16 mouse cellular contexts compared by ENCODE assay signal in the genomic region with DNA sequence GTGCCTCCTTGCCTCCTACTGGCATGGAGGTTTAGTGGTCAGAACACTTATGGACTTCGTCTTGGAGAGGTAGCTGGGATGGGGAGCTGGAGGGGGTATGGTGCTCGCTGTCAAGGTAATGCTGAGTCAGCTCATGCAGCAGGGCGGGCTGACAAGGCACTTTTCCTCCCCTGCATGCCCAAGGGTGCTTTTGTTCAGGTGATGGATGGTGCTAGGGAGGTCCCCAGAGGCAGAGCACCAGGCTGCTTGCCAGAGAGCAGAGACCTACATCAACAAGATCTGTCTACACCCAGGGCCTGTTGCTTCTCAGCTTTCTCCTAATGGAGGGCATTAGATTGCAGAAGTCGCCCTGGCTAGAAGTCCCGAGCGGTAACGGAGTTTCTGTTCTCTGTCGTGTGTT.
DNase-seq lines count a peak whose midpoint lies in the region; ATAC-seq and TF ChIP-seq lines count a peak whose summit lies in the region.
"Had no signal": no experiment of that assay in that cellular context is flagged by ENCODE, and none has a peak within 500 bp of the region (broad histone marks: within the 10 kb centered on the region; RNA-seq: fewer than 3 reads in every experiment).

No protein-coding gene starts in this region.

- DNase-seq in gastrocnemius, adult 18-20 months (ENCODE audit: low spot score) = peak; percentile 33
- no peak for DNase-seq in gastrocnemius, postnatal 10 days
- DNase-seq in midbrain, postnatal 0 days (ENCODE audit: low spot score) = peak; percentile 35
- no peak for DNase-seq in hindbrain, embryonic 14.5 days (ENCODE audit: low spot score)
- no peak for DNase-seq in heart, postnatal 10 days
- no peak for DNase-seq in liver
- DNase-seq: cerebellum, adult 11-12 months; cerebellum, postnatal 25 days; gastrocnemius, postnatal 25 days; lung, postnatal 10 days; right cerebral cortex, adult 18-20 months; spleen, adult 18-20 months had no signal

- H3K27me3 ChIP-seq in midbrain, postnatal 0 days (ENCODE audit: insufficient read depth, low read length) = no peaks in the 10 kb centered on the region
- H3K27me3 ChIP-seq in midbrain, embryonic 13.5 days = no peaks in the 10 kb centered on the region
- H3K27me3 ChIP-seq in hindbrain, embryonic 14.5 days (ENCODE audit: control insufficient read depth, insufficient read depth, low read length) = no peaks in the 10 kb centered on the region
- no peaks in the 10 kb centered on the region for H3K27me3 ChIP-seq in neural tube, embryonic 14.5 days (ENCODE audit: control insufficient read depth, insufficient read depth, low read length)

- peak overlapping the region; percentile 18; the same call in 1 of the 2 replicates for H3K27ac ChIP-seq in midbrain, postnatal 0 days (ENCODE audit: low read depth, low read length)
- H3K27ac ChIP-seq in midbrain, embryonic 13.5 days = no peak overlapping the region
- no peak overlapping the region for H3K27ac ChIP-seq in hindbrain, embryonic 14.5 days
- H3K27ac ChIP-seq in neural tube, embryonic 14.5 days (ENCODE audit: low read depth, low read length) = no peak overlapping the region
- H3K27ac ChIP-seq: left cerebral cortex, adult 2 months had no signal

- no peak for TF ChIP-seq CTCF in midbrain, postnatal 0 days (IDR thresholded peaks at IDR 0.05)

- no peak overlapping the region for H3K4me3 ChIP-seq in midbrain, postnatal 0 days (ENCODE audit: low read depth, low read length)
- H3K4me3 ChIP-seq in midbrain, embryonic 13.5 days (replicated peaks) = no peak overlapping the region
- H3K4me3 ChIP-seq in hindbrain, embryonic 14.5 days (replicated peaks; ENCODE audit: low read length) = no peak overlapping the region
- no peak overlapping the region for H3K4me3 ChIP-seq in neural tube, embryonic 14.5 days (ENCODE audit: low read depth, low read length)
- H3K4me3 ChIP-seq: left cerebral cortex, adult 2 months had no signal

- no peak for ATAC-seq in midbrain, postnatal 0 days (ENCODE audit: low FRiP score)
- no peak for ATAC-seq in midbrain, embryonic 13.5 days
- ATAC-seq in hindbrain, embryonic 14.5 days (ENCODE audit: low FRiP score) = 0 out of 2 replicates have a peak, but pooled peaks have one; percentile 41
- ATAC-seq in neural tube, embryonic 14.5 days (ENCODE audit: low read depth) = peak; percentile 55; the same call in 1 of the 2 replicates
- ATAC-seq: inflammation-experienced regulatory T-cells, adult 6 months had no signal

- WGBS in midbrain, postnatal 0 days = 75% methylated on average over 8 of the region's 8 CpGs
- WGBS in midbrain, embryonic 13.5 days = 88% methylated on average over 8 of the region's 8 CpGs
- WGBS in hindbrain, embryonic 14.5 days = 68% methylated on average over 8 of the region's 8 CpGs
- WGBS in neural tube, embryonic 14.5 days = 59% methylated on average over 8 of the region's 8 CpGs

- no peaks in the 10 kb centered on the region for H3K9me3 ChIP-seq in midbrain, postnatal 0 days (ENCODE audit: low read length)
- no peaks in the 10 kb centered on the region for H3K9me3 ChIP-seq in midbrain, embryonic 13.5 days
- H3K9me3 ChIP-seq in hindbrain, embryonic 14.5 days (ENCODE audit: control insufficient read depth, low read length) = no peaks in the 10 kb centered on the region
- H3K9me3 ChIP-seq in neural tube, embryonic 14.5 days (ENCODE audit: control insufficient read depth, low read length) = no peaks in the 10 kb centered on the region

- H3K4me1 ChIP-seq in midbrain, postnatal 0 days (ENCODE audit: insufficient read depth, low read length) = 0 out of 2 replicates have a peak, but pooled peaks cover 3% of the 10 kb centered on the region
- H3K4me1 ChIP-seq in midbrain, embryonic 13.5 days (replicated peaks) = peaks cover 7% of the 10 kb centered on the region; the same call in 1 of the 2 replicates
- H3K4me1 ChIP-seq in hindbrain, embryonic 14.5 days (replicated peaks; ENCODE audit: control insufficient read depth, insufficient read depth, low read length) = peaks cover 4% of the 10 kb centered on the region; the same call in 1 of the 2 replicates
- 0 out of 2 replicates have a peak, but pooled peaks cover 2% of the 10 kb centered on the region for H3K4me1 ChIP-seq in neural tube, embryonic 14.5 days (ENCODE audit: control insufficient read depth, insufficient read depth, low read length)

- H3K4me2 ChIP-seq in midbrain, postnatal 0 days (ENCODE audit: low read depth, low read length, poor library complexity, severe bottlenecking) = no peak overlapping the region
- H3K4me2 ChIP-seq in midbrain, embryonic 13.5 days (replicated peaks) = no peak overlapping the region
- H3K4me2 ChIP-seq in hindbrain, embryonic 14.5 days (replicated peaks) = no peak overlapping the region
- H3K4me2 ChIP-seq in neural tube, embryonic 14.5 days (ENCODE audit: low read depth, low read length) = no peak overlapping the region

- intact Hi-C loops in heart, postnatal 10 days (cut with DNase I) = no loop called here

- H3K36me3 ChIP-seq in midbrain, postnatal 0 days (ENCODE audit: insufficient read depth, low read length) = no peaks in the 10 kb centered on the region
- no peaks in the 10 kb centered on the region for H3K36me3 ChIP-seq in midbrain, embryonic 13.5 days
- no peaks in the 10 kb centered on the region for H3K36me3 ChIP-seq in hindbrain, embryonic 14.5 days (replicated peaks; ENCODE audit: control insufficient read depth, insufficient read depth)
- no peaks in the 10 kb centered on the region for H3K36me3 ChIP-seq in neural tube, embryonic 14.5 days (ENCODE audit: control insufficient read depth, insufficient read depth, low read length)

- no peak overlapping the region for H3K9ac ChIP-seq in midbrain, postnatal 0 days (replicated peaks; ENCODE audit: low read length, poor library complexity, severe bottlenecking)
- no peak overlapping the region for H3K9ac ChIP-seq in midbrain, embryonic 13.5 days (replicated peaks)
- H3K9ac ChIP-seq in hindbrain, embryonic 14.5 days = no peak overlapping the region
- H3K9ac ChIP-seq in neural tube, embryonic 14.5 days (replicated peaks; ENCODE audit: low read depth, low read length) = no peak overlapping the region

Comparison
In these comparisons a context has a peak if more than half of its experiments do, and no peak if none do; other contexts are left out.
1. DNase-seq: peak in gastrocnemius, adult 18-20 months (single experiment) and midbrain, postnatal 0 days (single experiment); none in gastrocnemius, postnatal 10 days (single experiment), hindbrain, embryonic 14.5 days (single experiment), heart, postnatal 10 days (0 of 2) and liver (single experiment).
2. ATAC-seq: peak in hindbrain, embryonic 14.5 days (single experiment) and neural tube, embryonic 14.5 days (single experiment); none in midbrain, postnatal 0 days (single experiment) and midbrain, embryonic 13.5 days (single experiment).